Mouse (Mus musculus) frontal cortex, postnatal 36 days (tissue): Measurements from ENCODE around the gene Cln6.

ENCODE experiments used
- DNase-seq, 2 experiments: peaks; one replicate each; pipeline ENCODE4 v3.0.0; 2022; ENCODE audit warnings: low spot score in 2 of 2

Cln6 gene

DNA sequence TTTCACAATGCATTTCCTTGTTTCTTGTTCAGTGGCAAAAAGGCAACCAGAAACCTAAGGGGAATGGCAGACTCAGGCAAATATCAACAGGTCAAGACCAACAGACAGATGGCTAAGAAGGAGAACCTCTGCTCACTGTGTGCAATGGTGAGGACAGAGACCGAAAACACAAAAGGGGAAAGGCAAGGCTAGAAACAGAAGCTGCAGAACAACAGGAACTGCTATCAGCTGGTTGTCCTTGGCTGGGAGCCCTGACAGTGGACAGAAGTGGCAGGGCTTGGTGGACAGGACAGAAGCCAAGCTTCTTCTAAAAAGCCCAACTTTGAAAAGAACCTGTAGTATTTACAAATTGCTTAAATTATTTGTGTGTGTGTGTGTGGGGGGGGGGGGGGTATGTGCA lies 55.9 kb downstream of the Cln6 start:
- no peak for DNase-seq
